Mouse (Mus musculus) bone marrow macrophage, adult 2 months (primary cell): ENCODE measurements around the gene Rabggta. TPM values are rescaled to one million over a fixed set of nuclear protein-coding genes. Genes with fewer than 3 reads are reported as not detected.

ENCODE experiments used
- H3K27ac ChIP-seq: 2 replicates; pipeline ENCODE4 v1.5.1; 2012; ENCODE audit warnings: low read depth, low read length; ENCODE audit not compliant: insufficient read depth
- H3K4me1 ChIP-seq: 2 replicates; pipeline ENCODE4 v1.6.1; 2012; ENCODE audit warnings: low read length; ENCODE audit not compliant: control insufficient read depth, insufficient read depth
- H3K4me3 ChIP-seq: 2 replicates; pipeline ENCODE4 v1.5.1; 2012; ENCODE audit warnings: mild to moderate bottlenecking, low read length, moderate library complexity; ENCODE audit not compliant: insufficient read depth
- CTCF ChIP-seq: IDR thresholded peaks from 2 replicates; pipeline ENCODE4 v1.5.1; 2012; ENCODE audit warnings: low read depth, mild to moderate bottlenecking, low read length, moderate library complexity
- POLR2A ChIP-seq: IDR thresholded peaks from 2 replicates; pipeline ENCODE4 v1.6.1; 2012; ENCODE audit warnings: mild to moderate bottlenecking, low read depth, low read length, borderline replicate concordance
- polyA plus RNA-seq: library from polyadenylated mRNA; stranded (reverse); fragments of >200 nt; gene quantifications from 2 replicates; pipeline ENCODE4 v1.2.4, GENCODE M21; 2012; ENCODE audit not compliant: missing spikeins, insufficient read depth, insufficient read length

The Rabggta gene
- polyA plus RNA-seq, result 28.2 and 29.4 TPM in 2 replicates

GRCm38 (mm10) chr14:55721700-55722437, at the start of gene Rabggta:
Gene Rabggta (minus strand): TSS chr14:55722263.
- TF ChIP-seq POLR2A, result no peak
- TF ChIP-seq CTCF, result peak; percentile 50
- peak within 1 kb of the TSS; percentile 38 for H3K27ac ChIP-seq
- H3K4me3 ChIP-seq, result peak within 1 kb of the TSS; percentile 76
- peaks cover 21% of the 10 kb centered on the region for H3K4me1 ChIP-seq

- Histone ChIP-seq H3K27ac (no peak overlapping the region), H3K4me1 (peaks cover 22% of the 10 kb centered on the region), H3K4me3 (no peak overlapping the region)
- TF ChIP-seq POLR2A (no peak), CTCF (no peak)
Observed at GRCm38 (mm10) chr14:55769087-55769703, 47.1 kb upstream of the Rabggta start.

- no peak overlapping the region for H3K27ac ChIP-seq
- TF ChIP-seq POLR2A, result no peak
- no peak for TF ChIP-seq CTCF
Observed at GRCm38 (mm10) chr14:55768555-55768954, 46.5 kb upstream of the Rabggta start.

GRCm38 (mm10) chr14:55767519-55768414, 45.7 kb upstream of the Rabggta start:
- Histone ChIP-seq H3K4me1 (peaks cover 37% of the 10 kb centered on the region), H3K27ac (no peak overlapping the region), H3K4me3 (peak overlapping the region; percentile 38)
- TF ChIP-seq POLR2A, result no peak
- no peak; the same call in 1 of the 2 replicates for TF ChIP-seq CTCF

More at GRCm38 (mm10) chr14:55768555-55768954, 46.5 kb upstream of the Rabggta start:
- peaks cover 29% of the 10 kb centered on the region for H3K4me1 ChIP-seq
- H3K4me3 ChIP-seq, result no peak overlapping the region

- Histone ChIP-seq H3K4me1 (peaks cover 41% of the 10 kb centered on the region), H3K27ac (no peak within 1 kb of the TSS), H3K4me3 (no peak within 1 kb of the TSS)
- no peak for TF ChIP-seq CTCF
- TF ChIP-seq POLR2A, result no peak
Observed at GRCm38 (mm10) chr14:55765696-55766095, 43.6 kb upstream of the Rabggta start, which contains the start of gene Ltb4r1. Gene Ltb4r1 (plus strand): TSS chr14:55765962.

GRCm38 (mm10) chr14:55763166-55763565, 41.1 kb upstream of the Rabggta start:
- Histone ChIP-seq H3K4me1 (peaks cover 34% of the 10 kb centered on the region), H3K4me3 (no peak overlapping the region; the same call in 1 of the 2 replicates), H3K27ac (peak overlapping the region; percentile 93)
- TF ChIP-seq CTCF, result no peak
- TF ChIP-seq POLR2A, result no peak

- Histone ChIP-seq H3K4me1 (peaks cover 32% of the 10 kb centered on the region), H3K4me3 (no peak overlapping the region), H3K27ac (peak overlapping the region; percentile 93; the same call in 1 of the 2 replicates)
- TF ChIP-seq POLR2A (no peak), CTCF (no peak)
Observed at GRCm38 (mm10) chr14:55762001-55762821, 40.1 kb upstream of the Rabggta start.

GRCm38 (mm10) chr14:55761163-55761562, 39.1 kb upstream of the Rabggta start, which contains the start of gene Ltb4r2:
Gene Ltb4r2 (plus strand): TSS chr14:55761428.
- Histone ChIP-seq H3K4me1 (peaks cover 32% of the 10 kb centered on the region), H3K4me3 (no peak within 1 kb of the TSS), H3K27ac (no peak within 1 kb of the TSS)
- TF ChIP-seq POLR2A (no peak), CTCF (no peak)
